Mouse (Mus musculus) bone marrow, adult 2 months (tissue): Measurements from ENCODE around the gene Ddi2. TPM values are rescaled to one million over a fixed set of nuclear protein-coding genes. Genes with fewer than 3 reads are reported as not detected.

Experiments
- H3K27ac ChIP-seq: fragments of 200-500 bp; 2 replicates; pipeline ENCODE4 v1.5.1; 2012; ENCODE audit warnings: low read depth, mild to moderate bottlenecking, control low read depth, inconsistent platforms, low read length; ENCODE audit not compliant: control insufficient read depth, poor library complexity, insufficient read depth
- H3K4me1 ChIP-seq: fragments of 200-500 bp; 2 replicates; pipeline ENCODE4 v1.6.1; 2011; ENCODE audit warnings: low read length; ENCODE audit not compliant: control insufficient read depth, insufficient read depth
- H3K4me3 ChIP-seq: fragments of 200-500 bp; replicated peaks from 2 replicates; pipeline ENCODE3; 2011; ENCODE audit warnings: mild to moderate bottlenecking, low read depth, low read length, control low read depth; ENCODE audit not compliant: control insufficient read depth
- CTCF ChIP-seq: fragments of 200-500 bp; IDR thresholded peaks from 2 replicates; pipeline ENCODE4 v1.5.1; 2011; ENCODE audit warnings: low read length, control low read depth; ENCODE audit not compliant: control insufficient read depth, insufficient read depth
- POLR2A ChIP-seq: fragments of 200-500 bp; IDR thresholded peaks from 2 replicates; pipeline ENCODE4 v1.6.1; 2011; ENCODE audit warnings: low read depth, mild to moderate bottlenecking, control low read depth, low read length, borderline replicate concordance; ENCODE audit not compliant: control insufficient read depth
- WGBS: fragments of 180-500 bp; shearing (Covaris S2); methylation state at CpG from one replicate; pipeline ENCODE4 v1.1.7; 2018; 5-methylcytosine and 5-hydroxymethylcytosine counted together
- polyA plus RNA-seq: library from polyadenylated mRNA; stranded (reverse); fragments of >200 nt; gene quantifications from 2 replicates; pipeline ENCODE4 v1.2.4, GENCODE M21; 2011; ENCODE audit warnings: low replicate concordance; ENCODE audit not compliant: missing spikeins, insufficient read depth, insufficient read length

Gene Ddi2
- polyA plus RNA-seq, 1 experiment, result 20.4 TPM

- 8% methylated on average over 24 of the region's 24 CpGs for WGBS
- H3K4me1 ChIP-seq, result no peaks in the 10 kb centered on the region; the same call in 1 of the 2 replicates
- TF ChIP-seq CTCF (no peak), POLR2A (peak; percentile 38; the same call in 1 of the 2 replicates)
Observed at GRCm38 (mm10) chr4:141734446-141735205, 11.4 kb upstream of the Ddi2 start.

GRCm38 (mm10) chr4:141731766-141732165 is 8.5 kb upstream of the Ddi2 start:
- Histone ChIP-seq H3K4me3 (no peak overlapping the region), H3K4me1 (no peaks in the 10 kb centered on the region; the same call in 1 of the 2 replicates), H3K27ac (no peak overlapping the region)
- TF ChIP-seq CTCF, result no peak
- no peak for TF ChIP-seq POLR2A
- 73% methylated on average over 5 of the region's 5 CpGs for WGBS

More at GRCm38 (mm10) chr4:141734446-141735205, 11.4 kb upstream of the Ddi2 start:
- H3K27ac ChIP-seq, result no peak overlapping the region
- peak overlapping the region; percentile 9 for H3K4me3 ChIP-seq

- 89% methylated on average over 13 of the region's 13 CpGs for WGBS
- Histone ChIP-seq H3K27ac (no peak overlapping the region), H3K4me1 (peaks cover under 1% of the 10 kb centered on the region; the same call in 1 of the 2 replicates), H3K4me3 (no peak overlapping the region)
- TF ChIP-seq CTCF, result no peak
- no peak for TF ChIP-seq POLR2A
Observed at GRCm38 (mm10) chr4:141730401-141730800, 7.2 kb upstream of the Ddi2 start.

GRCm38 (mm10) chr4:141729266-141729665 is 6.0 kb upstream of the Ddi2 start:
- no peak overlapping the region for H3K4me3 ChIP-seq
- TF ChIP-seq POLR2A (no peak), CTCF (no peak)
- peaks cover 3% of the 10 kb centered on the region; the same call in 1 of the 2 replicates for H3K4me1 ChIP-seq
- WGBS, result 86% methylated on average over 3 of the region's 3 CpGs
- H3K27ac ChIP-seq, result no peak overlapping the region

GRCm38 (mm10) chr4:141725738-141726137 is 2.5 kb upstream of the Ddi2 start:
- Histone ChIP-seq H3K4me1 (peaks cover 4% of the 10 kb centered on the region; the same call in 1 of the 2 replicates), H3K27ac (no peak overlapping the region), H3K4me3 (no peak overlapping the region)
- 74% methylated on average over 3 of the region's 3 CpGs for WGBS
- TF ChIP-seq CTCF (no peak), POLR2A (no peak)

- TF ChIP-seq CTCF, result no peak
- no peak for TF ChIP-seq POLR2A
- WGBS, result 83% methylated on average over 5 of the region's 5 CpGs
- Histone ChIP-seq H3K4me3 (no peak overlapping the region), H3K27ac (no peak overlapping the region), H3K4me1 (peaks cover 4% of the 10 kb centered on the region; the same call in 1 of the 2 replicates)
Observed at GRCm38 (mm10) chr4:141725277-141725676, 2.1 kb upstream of the Ddi2 start.

GRCm38 (mm10) chr4:141724594-141724993 is 1.4 kb upstream of the Ddi2 start:
- Histone ChIP-seq H3K4me3 (no peak overlapping the region), H3K4me1 (peaks cover 5% of the 10 kb centered on the region; the same call in 1 of the 2 replicates), H3K27ac (no peak overlapping the region)
- TF ChIP-seq CTCF, result no peak
- no peak for TF ChIP-seq POLR2A
- WGBS, result 21% methylated on average over 11 of the region's 11 CpGs

- TF ChIP-seq CTCF, result no peak
- no peak for TF ChIP-seq POLR2A
- Histone ChIP-seq H3K27ac (peak overlapping the region; percentile 99; the same call in 1 of the 2 replicates), H3K4me1 (peaks cover 7% of the 10 kb centered on the region; the same call in 1 of the 2 replicates), H3K4me3 (peak overlapping the region; percentile 95)
- WGBS, result 9% methylated on average over 13 of the region's 13 CpGs
Observed at GRCm38 (mm10) chr4:141723673-141724068, 452 bp upstream of the Ddi2 start.
